Mouse (Mus musculus): ENCODE data around the gene Retreg2. TPM values are rescaled to one million over a fixed set of nuclear protein-coding genes. Genes with fewer than 3 reads are reported as not detected.

The Retreg2 gene
- polyA plus RNA-seq, 1 experiment from 2014 or later, result 70.0 TPM

DNA sequence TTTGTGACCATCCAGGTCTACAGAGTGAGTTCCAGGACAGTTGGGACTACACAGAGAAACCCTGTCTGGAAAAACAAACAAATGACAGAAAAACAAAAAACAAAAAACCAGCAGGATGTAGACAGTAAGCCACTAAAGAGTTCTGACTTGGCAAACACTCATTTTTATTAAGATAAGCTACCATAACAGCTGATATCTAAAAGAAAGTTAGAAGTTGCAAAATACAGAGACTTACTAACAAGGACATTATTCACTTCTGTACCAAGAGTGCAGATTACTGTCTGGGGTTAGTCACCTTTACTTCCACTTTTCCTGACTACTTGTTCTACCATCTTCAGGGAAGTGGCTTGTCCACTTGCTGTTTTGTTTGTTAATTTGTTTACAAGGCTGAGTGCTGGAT is 16.4 kb downstream of the Retreg2 start:
- H3K4me3 ChIP-seq (ENCODE audit: low read depth, low read length), result no peak overlapping the region

DNA sequence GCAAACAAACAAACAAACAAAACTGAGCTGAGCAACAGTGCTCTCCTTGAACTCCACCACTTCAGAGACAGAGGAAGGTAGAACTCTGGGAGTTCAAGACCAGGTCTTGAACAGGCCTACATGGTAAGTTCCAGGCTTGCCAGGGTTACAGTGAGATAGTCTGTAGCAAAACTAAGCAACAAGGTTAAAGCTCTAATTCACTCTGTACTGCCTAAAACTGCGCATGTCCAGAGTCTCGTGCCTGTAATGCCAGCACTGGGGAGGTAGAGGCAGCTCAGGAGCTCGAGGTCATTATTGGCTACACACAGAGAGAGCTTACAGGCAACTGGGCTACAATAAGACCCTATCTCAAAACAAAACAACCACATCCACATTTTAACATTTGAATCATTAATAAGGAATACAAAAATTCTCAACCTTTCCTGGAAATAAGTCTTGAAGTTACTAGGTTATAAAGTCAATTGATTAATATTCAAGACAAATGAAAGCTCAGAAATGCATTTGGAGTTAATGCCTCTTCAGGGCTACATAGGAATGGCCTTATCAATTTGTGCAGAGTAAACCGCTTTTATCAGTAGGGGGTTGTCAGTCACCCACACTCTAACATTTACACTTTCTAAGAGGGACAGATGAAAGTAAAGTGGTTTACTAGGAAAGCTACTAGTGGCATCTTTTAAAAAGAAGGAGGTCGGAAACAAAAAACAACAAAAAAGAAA is 17.1 kb downstream of the Retreg2 start:
- no peak overlapping the region for H3K9ac ChIP-seq (ENCODE audit: low read length)
- H3K4me3 ChIP-seq (ENCODE audit: low read depth, low read length), result no peak overlapping the region
- WGBS, result 77% methylated on average over 5 of the region's 5 CpGs
- H3K4me1 ChIP-seq (ENCODE audit: control insufficient read depth, insufficient read depth, low read length), result no peaks in the 10 kb centered on the region
- DNase-seq (ENCODE audit: low spot score) (no peak), ATAC-seq (ENCODE audit: insufficient read depth, low FRiP score, low TSS enrichment) (no peak)
- no peaks in the 10 kb centered on the region for H3K9me3 ChIP-seq (ENCODE audit: control insufficient read depth, low read length)
- H3K36me3 ChIP-seq (ENCODE audit: control insufficient read depth, insufficient read depth, low read length), result no peaks in the 10 kb centered on the region
- no peaks in the 10 kb centered on the region for H3K27me3 ChIP-seq (ENCODE audit: control insufficient read depth, insufficient read depth, low read length)
- no peak overlapping the region for H3K4me2 ChIP-seq (ENCODE audit: low read depth)
- H3K27ac ChIP-seq (ENCODE audit: low read depth, low read length), result no peak overlapping the region

More for the DNA sequence above, 16.4 kb downstream of the Retreg2 start:
- Histone ChIP-seq H3K9ac (ENCODE audit: low read length) (no peak overlapping the region), H3K27ac (ENCODE audit: low read depth, low read length) (no peak overlapping the region), H3K4me1 (ENCODE audit: control insufficient read depth, insufficient read depth, low read length) (no peaks in the 10 kb centered on the region), H3K9me3 (ENCODE audit: control insufficient read depth, low read length) (no peaks in the 10 kb centered on the region), H3K27me3 (ENCODE audit: control insufficient read depth, insufficient read depth, low read length) (no peaks in the 10 kb centered on the region), H3K36me3 (ENCODE audit: control insufficient read depth, insufficient read depth, low read length) (no peaks in the 10 kb centered on the region), H3K4me2 (ENCODE audit: low read depth) (no peak overlapping the region)
- DNase-seq (ENCODE audit: low spot score) (no peak), ATAC-seq (ENCODE audit: insufficient read depth, low FRiP score, low TSS enrichment) (no peak)

DNA sequence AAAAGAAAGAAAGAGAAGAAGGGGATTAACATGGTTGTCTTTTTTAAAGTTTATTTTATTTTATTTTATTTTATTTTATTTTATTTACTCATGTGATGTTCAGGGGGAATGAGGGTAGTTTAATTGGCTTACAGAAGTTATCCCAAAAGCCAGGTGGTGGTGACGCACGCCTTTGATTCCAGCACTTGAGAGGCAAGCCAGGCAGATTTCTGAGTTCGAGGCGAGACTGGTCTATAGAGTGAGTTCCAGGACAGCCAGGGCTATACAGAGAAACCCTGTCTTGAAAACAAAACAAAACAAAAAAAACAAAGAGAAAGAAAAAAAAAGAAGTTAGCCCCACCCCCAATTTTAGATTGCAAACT is 17.7 kb downstream of the Retreg2 start:
- Histone ChIP-seq H3K4me1 (ENCODE audit: control insufficient read depth, insufficient read depth, low read length) (no peaks in the 10 kb centered on the region), H3K9me3 (ENCODE audit: control insufficient read depth, low read length) (no peaks in the 10 kb centered on the region), H3K27me3 (ENCODE audit: control insufficient read depth, insufficient read depth, low read length) (no peaks in the 10 kb centered on the region), H3K4me3 (ENCODE audit: low read depth, low read length) (no peak overlapping the region), H3K36me3 (ENCODE audit: control insufficient read depth, insufficient read depth, low read length) (no peaks in the 10 kb centered on the region), H3K9ac (ENCODE audit: low read length) (no peak overlapping the region), H3K27ac (ENCODE audit: low read depth, low read length) (no peak overlapping the region), H3K4me2 (ENCODE audit: low read depth) (no peak overlapping the region)
- 87% methylated on average over 4 of the region's 4 CpGs for WGBS
- no peak for DNase-seq (ENCODE audit: low spot score)
- no peak for ATAC-seq (ENCODE audit: insufficient read depth, low FRiP score, low TSS enrichment)

DNA sequence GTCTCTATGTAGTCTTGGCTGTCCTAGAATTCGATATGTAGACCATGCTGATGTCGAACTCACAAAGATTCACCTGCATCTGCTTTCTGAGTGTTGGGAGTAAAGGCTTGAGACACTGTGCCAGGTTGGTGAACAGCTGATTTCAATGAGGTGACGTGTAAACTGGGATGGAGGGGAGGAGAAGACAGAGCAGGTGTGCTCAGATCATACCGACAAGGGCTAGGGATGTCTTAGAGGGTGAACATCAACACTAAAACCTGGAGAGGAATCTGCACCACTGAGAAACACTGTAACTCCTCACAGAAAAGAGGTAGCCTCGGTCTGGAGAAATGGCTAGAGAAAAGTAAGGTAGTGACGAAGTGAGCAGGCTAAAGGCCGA is 25.5 kb downstream of the Retreg2 start:
- H3K9ac ChIP-seq (ENCODE audit: low read length), result peak overlapping the region; percentile 20; the same call in 1 of the 2 replicates
- no peaks in the 10 kb centered on the region for H3K27me3 ChIP-seq (ENCODE audit: control insufficient read depth, insufficient read depth, low read length)
- H3K4me2 ChIP-seq (ENCODE audit: low read depth), result peak overlapping the region; percentile 64
- peaks cover 11% of the 10 kb centered on the region for H3K36me3 ChIP-seq (ENCODE audit: control insufficient read depth, insufficient read depth, low read length)
- H3K9me3 ChIP-seq (ENCODE audit: control insufficient read depth, low read length), result no peaks in the 10 kb centered on the region
- 11% methylated on average over 7 of the region's 7 CpGs for WGBS
- no peak overlapping the region for H3K27ac ChIP-seq (ENCODE audit: low read depth, low read length)
- DNase-seq (ENCODE audit: low spot score) (no peak), ATAC-seq (ENCODE audit: insufficient read depth, low FRiP score, low TSS enrichment) (peak; percentile 21)
- peaks cover 8% of the 10 kb centered on the region; the same call in 1 of the 2 replicates for H3K4me1 ChIP-seq (ENCODE audit: control insufficient read depth, insufficient read depth, low read length)
- peak overlapping the region; percentile 55 for H3K4me3 ChIP-seq (ENCODE audit: low read depth, low read length)

DNA sequence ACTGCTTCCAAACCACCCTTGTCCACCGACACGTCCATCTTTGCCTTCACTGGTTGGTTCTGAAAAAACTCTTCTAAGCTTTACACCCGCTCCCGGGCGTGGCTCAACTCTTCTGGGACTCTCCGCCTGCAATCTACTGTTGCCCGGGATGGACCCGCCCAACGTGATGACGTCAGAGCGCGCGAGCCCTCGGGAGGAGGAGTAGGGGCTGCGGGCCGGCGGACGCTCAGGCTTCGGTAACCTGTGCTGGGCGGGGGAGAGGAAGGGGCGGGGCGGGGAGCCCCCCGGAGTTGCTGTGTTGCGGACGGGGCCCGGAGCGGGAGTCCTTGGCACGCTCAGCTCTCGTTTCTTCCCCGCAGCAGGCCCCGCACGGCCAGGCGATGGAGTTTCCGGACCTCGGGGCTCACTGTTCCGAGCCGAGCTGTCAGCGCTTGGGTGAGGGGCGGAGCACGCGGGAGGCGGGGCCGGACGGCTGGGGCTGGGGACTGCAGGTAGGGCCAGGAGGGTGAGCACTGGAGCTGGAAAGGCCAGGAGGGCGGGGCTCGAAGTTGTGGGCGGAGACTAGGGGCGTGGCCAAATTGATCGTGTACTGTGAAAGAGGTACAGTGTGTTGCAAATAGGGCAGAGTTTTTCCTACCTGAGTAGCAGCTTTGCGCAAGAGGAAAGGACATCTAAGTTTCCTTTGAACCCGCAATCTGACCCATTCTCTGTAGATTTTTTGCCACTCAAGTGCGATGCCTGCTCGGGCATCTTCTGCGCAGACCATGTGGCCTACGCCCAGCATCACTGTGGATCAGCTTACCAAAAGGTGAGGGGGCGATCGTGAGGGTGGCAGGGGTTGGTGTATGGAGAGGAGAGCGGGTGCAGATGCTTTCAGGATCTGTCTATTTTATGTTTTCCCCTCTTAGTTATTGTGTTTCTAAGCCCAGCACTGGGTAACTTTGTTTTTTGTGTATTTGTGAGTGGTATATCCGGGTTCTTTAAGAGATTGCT is 26.2 kb downstream of the Retreg2 start, which contains the start of gene Zfand2b:
Gene Zfand2b (plus strand): TSS at position 175 of the 993 bp plus-strand sequence.
- Histone ChIP-seq H3K9me3 (ENCODE audit: control insufficient read depth, low read length) (no peaks in the 10 kb centered on the region), H3K9ac (ENCODE audit: low read length) (peak within 1 kb of the TSS; percentile 54), H3K36me3 (ENCODE audit: control insufficient read depth, insufficient read depth, low read length) (peaks cover 18% of the 10 kb centered on the region), H3K4me3 (ENCODE audit: low read depth, low read length) (peak within 1 kb of the TSS; percentile 55), H3K27me3 (ENCODE audit: control insufficient read depth, insufficient read depth, low read length) (no peaks in the 10 kb centered on the region), H3K4me1 (ENCODE audit: control insufficient read depth, insufficient read depth, low read length) (peaks cover 8% of the 10 kb centered on the region; the same call in 1 of the 2 replicates), H3K4me2 (ENCODE audit: low read depth) (peak within 1 kb of the TSS; percentile 64), H3K27ac (ENCODE audit: low read depth, low read length) (no peak within 1 kb of the TSS)
- under 1% methylated on average over 57 of the region's 59 CpGs for WGBS
- DNase-seq (ENCODE audit: low spot score), result peak; percentile 98
- ATAC-seq (ENCODE audit: insufficient read depth, low FRiP score, low TSS enrichment), result peak; percentile 98

DNA sequence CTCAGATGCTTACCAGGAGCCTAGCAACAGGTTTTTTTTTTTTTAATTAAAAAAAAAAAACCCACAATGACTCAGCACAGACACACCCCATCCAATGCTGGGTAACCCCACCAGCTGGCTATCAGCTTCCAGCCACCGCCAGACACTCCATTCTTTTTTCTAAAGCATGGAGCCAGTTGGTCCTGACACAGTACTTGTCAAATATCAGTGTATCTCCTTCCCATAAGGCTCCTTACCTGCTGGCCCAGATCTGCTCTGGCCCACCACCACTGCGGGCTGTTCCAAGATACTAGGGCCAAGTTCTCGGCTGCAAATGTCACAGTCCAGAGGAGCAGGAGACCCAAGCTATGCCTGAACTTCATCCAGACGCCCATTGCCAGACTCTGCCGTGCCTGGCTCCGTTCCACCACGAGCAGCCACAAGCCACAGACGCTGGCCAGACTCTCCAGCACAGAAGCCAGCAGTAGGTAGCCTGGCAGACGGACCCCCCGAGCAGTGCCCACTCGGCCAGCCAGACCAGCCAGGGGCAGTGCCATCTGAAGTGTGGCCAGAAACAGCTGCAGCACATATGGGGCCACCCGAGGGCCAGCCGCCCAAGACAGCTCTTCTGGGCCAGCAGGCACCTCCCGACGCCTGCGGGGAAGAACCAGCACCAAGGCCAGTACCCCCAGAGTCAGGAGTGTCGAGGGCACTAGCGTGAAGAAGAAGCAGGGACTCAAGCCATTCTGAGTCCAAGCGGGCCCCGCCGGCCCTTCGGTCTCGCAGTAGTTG is 36.9 kb downstream of the Retreg2 start:
- DNase-seq (ENCODE audit: low spot score), result no peak
- peak overlapping the region; percentile 44; the same call in 1 of the 2 replicates for H3K27ac ChIP-seq (ENCODE audit: low read depth, low read length)
- 12% methylated on average over 23 of the region's 23 CpGs for whole genome bisulfite sequencing

DNA sequence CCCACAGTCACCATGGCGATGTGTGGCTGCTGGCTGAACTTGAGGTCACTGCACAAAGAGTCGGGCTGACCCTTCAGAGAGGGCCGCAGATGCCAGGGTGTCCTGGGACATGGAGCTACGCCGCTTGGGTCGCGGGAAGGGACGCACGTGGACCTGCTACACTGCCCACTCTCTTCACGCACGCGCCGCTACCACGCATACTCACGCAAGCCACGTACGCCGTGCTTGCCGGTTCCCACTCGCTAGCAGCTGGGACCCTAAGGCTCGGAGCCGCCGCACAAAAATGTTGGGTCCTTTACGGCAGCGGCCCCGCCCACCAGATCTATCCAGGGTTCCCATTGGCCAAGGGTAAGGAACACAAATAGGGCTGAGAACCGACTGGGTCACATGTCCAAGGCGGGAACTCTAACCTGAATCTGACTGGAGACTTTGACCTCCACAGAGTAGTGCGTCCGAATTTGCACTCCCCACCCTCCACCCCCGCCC is 37.6 kb downstream of the Retreg2 start, which contains the start of gene Abcb6:
Gene Abcb6 (minus strand): TSS at position 288 of the 486 bp plus-strand sequence.
- ATAC-seq (ENCODE audit: insufficient read depth, low FRiP score, low TSS enrichment), result peak; percentile 90
- Histone ChIP-seq H3K9ac (ENCODE audit: low read length) (peak within 1 kb of the TSS; percentile 76), H3K4me2 (ENCODE audit: low read depth) (peak within 1 kb of the TSS; percentile 100), H3K27me3 (ENCODE audit: control insufficient read depth, insufficient read depth, low read length) (no peaks in the 10 kb centered on the region), H3K9me3 (ENCODE audit: control insufficient read depth, low read length) (no peaks in the 10 kb centered on the region), H3K4me3 (ENCODE audit: low read depth, low read length) (peak within 1 kb of the TSS; percentile 52), H3K36me3 (ENCODE audit: control insufficient read depth, insufficient read depth, low read length) (peaks cover 16% of the 10 kb centered on the region), H3K27ac (ENCODE audit: low read depth, low read length) (peak within 1 kb of the TSS; percentile 44; the same call in 1 of the 2 replicates), H3K4me1 (ENCODE audit: control insufficient read depth, insufficient read depth, low read length) (peaks cover 7% of the 10 kb centered on the region)
- WGBS, result under 1% methylated on average over 31 of the region's 31 CpGs
- DNase-seq (ENCODE audit: low spot score), result peak; percentile 92

More for the DNA sequence above, 36.9 kb downstream of the Retreg2 start:
- no peaks in the 10 kb centered on the region for H3K27me3 ChIP-seq (ENCODE audit: control insufficient read depth, insufficient read depth, low read length)
- H3K9ac ChIP-seq (ENCODE audit: low read length), result peak overlapping the region; percentile 76
- peak overlapping the region; percentile 52 for H3K4me3 ChIP-seq (ENCODE audit: low read depth, low read length)
- ATAC-seq (ENCODE audit: insufficient read depth, low FRiP score, low TSS enrichment), result peak; percentile 14; the same call in 1 of the 2 replicates
- peaks cover 12% of the 10 kb centered on the region for H3K36me3 ChIP-seq (ENCODE audit: control insufficient read depth, insufficient read depth, low read length)
- H3K4me1 ChIP-seq (ENCODE audit: control insufficient read depth, insufficient read depth, low read length), result peaks cover 7% of the 10 kb centered on the region
- H3K9me3 ChIP-seq (ENCODE audit: control insufficient read depth, low read length), result no peaks in the 10 kb centered on the region
- peak overlapping the region; percentile 100 for H3K4me2 ChIP-seq (ENCODE audit: low read depth)

DNA sequence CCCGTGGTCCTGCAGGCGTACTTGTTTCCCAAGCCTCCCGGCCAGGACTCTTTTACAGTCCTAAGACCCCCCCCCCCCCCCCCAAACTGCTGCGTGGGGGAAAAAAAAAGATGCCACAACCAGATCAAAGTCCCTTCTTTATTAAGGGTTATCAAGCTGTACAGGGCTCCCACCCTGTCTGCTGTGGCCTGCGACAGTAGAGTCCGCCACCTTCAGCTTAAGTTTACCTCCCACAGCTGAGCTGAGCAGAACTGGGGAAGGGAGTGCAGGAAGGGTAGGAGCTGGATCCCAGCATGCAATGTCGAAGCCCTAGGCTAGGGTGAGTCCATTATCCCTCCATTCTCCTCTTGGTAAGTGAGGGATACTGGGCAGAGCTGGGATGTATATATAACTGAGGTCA is 38.2 kb downstream of the Retreg2 start:
- WGBS, result 35% methylated on average over 6 of the region's 7 CpGs
- H3K36me3 ChIP-seq (ENCODE audit: control insufficient read depth, insufficient read depth, low read length), result peaks cover 12% of the 10 kb centered on the region
- no peak overlapping the region for H3K9ac ChIP-seq (ENCODE audit: low read length)

More for the DNA sequence above, 38.2 kb downstream of the Retreg2 start:
- no peaks in the 10 kb centered on the region for H3K9me3 ChIP-seq (ENCODE audit: control insufficient read depth, low read length)
- H3K4me3 ChIP-seq (ENCODE audit: low read depth, low read length), result no peak overlapping the region
- H3K27me3 ChIP-seq (ENCODE audit: control insufficient read depth, insufficient read depth, low read length), result no peaks in the 10 kb centered on the region
- DNase-seq (ENCODE audit: low spot score), result no peak
- no peak overlapping the region for H3K27ac ChIP-seq (ENCODE audit: low read depth, low read length)
- peak overlapping the region; percentile 100 for H3K4me2 ChIP-seq (ENCODE audit: low read depth)
- H3K4me1 ChIP-seq (ENCODE audit: control insufficient read depth, insufficient read depth, low read length), result peaks cover 7% of the 10 kb centered on the region
- 0 out of 2 replicates have a peak, but pooled peaks have one; percentile 12 for ATAC-seq (ENCODE audit: insufficient read depth, low FRiP score, low TSS enrichment)

All from neural tube, embryonic 11.5 days (tissue).